Mouse (Mus musculus): ENCODE measurements at regions not wholly inside any gene's neighbourhood (a gene's known extent, or its start where the extent isn't known, plus 50 kb on each side); places are given as distances from the start of the nearest gene placed in this dataset.
A peak's percentile ranks its signal among the peaks of the same experiment; 100 is the strongest.

DNA sequence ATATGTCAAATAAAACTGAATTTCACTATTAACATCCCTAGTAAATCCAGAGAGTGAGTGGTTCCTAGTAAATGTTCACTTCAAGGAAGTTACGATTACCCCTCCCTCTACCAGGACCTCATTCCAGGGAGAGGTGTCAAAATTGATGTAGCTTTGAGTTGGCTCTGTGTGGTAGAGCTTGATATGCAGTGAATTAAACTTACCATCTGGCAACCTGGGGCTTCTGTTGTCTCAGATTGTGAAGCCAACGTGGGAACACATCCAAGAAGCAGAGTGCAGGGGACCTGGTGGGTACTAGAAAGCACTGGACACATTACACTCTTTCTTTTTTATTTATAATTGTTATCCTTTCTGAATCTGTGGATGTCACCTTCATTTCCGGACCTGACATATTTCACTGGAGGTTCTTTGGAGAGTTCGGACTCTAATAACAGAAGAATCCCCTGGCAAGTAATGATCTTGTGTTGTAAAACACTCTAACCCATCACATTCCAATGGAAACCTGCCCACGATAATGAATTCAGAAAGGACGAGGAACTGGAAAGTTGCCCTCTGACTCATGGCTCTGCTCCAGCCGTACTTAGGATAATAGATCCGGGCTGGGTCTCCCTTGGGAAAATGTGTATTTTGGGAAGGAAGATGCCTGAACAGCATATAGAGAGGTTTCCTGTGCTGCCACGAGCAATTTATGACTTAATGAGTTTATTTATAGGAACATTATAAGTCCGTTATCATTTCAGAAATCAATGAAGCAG, 295.8 kb downstream of the Plk2 start:
- H3K9ac ChIP-seq = no peak overlapping the region

DNA sequence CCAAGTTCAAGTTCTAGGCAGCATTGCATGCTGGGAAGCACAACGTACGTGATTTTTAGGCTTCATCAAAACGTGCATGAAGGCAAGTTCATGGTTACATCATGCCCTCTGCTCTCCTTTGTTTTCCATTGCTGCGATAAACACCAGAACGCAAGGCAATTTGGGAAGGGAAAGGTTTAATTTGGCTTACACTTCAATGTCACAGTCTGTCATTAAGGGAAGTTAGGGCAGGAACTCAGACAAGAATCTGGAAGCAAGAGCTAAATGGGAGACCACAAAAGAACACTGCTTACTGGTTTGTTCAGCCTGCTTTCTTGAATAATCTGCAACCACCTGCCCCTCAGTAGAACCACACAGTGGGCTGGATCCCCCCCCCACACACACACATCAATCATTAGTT, 297.9 kb downstream of the Plk2 start:
- Histone ChIP-seq H3K27me3 (no peaks in the 10 kb centered on the region), H3K9me3 (replicated peaks) (no peaks in the 10 kb centered on the region), H3K9ac (no peak overlapping the region), H3K4me2 (no peak overlapping the region), H3K36me3 (no peaks in the 10 kb centered on the region), H3K4me3 (no peak overlapping the region), H3K27ac (peak overlapping the region; percentile 9; the same call in 1 of the 2 replicates), H3K4me1 (replicated peaks) (peaks cover 43% of the 10 kb centered on the region)
- no peak for ATAC-seq (replicated peaks; ENCODE audit: insufficient number of reproducible peaks, insufficient read depth, low FRiP score, low read depth)
- WGBS = 63% methylated on average over 5 of the region's 5 CpGs

More for the DNA sequence above, 295.8 kb downstream of the Plk2 start:
- 19% methylated on average over 10 of the region's 10 CpGs for WGBS
- Histone ChIP-seq H3K4me1 (replicated peaks) (peaks cover 29% of the 10 kb centered on the region), H3K27me3 (no peaks in the 10 kb centered on the region), H3K9me3 (replicated peaks) (no peaks in the 10 kb centered on the region), H3K27ac (peak overlapping the region; percentile 75), H3K4me3 (no peak overlapping the region), H3K4me2 (peak overlapping the region; percentile 24), H3K36me3 (no peaks in the 10 kb centered on the region)
- no peak for ATAC-seq (replicated peaks; ENCODE audit: insufficient number of reproducible peaks, insufficient read depth, low FRiP score, low read depth)

DNA sequence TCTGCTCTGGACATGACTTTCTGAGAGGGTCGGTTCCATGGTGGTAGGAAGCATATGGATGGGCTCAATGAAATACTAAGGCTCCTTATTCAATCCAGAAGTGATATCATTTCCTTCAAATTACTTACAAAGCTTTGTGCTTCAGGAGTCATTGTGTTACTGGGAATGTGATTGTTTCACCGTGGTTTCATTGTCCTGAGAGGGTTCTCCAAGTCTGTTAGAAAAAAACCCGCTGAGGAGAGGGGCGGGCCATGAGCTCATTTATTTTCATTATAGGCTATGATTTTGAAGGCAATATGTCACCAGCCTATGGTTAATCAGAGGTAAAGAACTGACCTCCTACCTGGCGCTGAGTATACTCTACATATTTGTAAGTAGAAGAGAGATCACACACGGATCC, 300.0 kb downstream of the Plk2 start:
- H3K9ac ChIP-seq = no peak overlapping the region
- no peak for ATAC-seq (replicated peaks; ENCODE audit: insufficient number of reproducible peaks, insufficient read depth, low FRiP score, low read depth)
- no peaks in the 10 kb centered on the region for H3K27me3 ChIP-seq
- H3K4me3 ChIP-seq = no peak overlapping the region
- H3K27ac ChIP-seq = no peak overlapping the region
- H3K9me3 ChIP-seq (replicated peaks) = no peaks in the 10 kb centered on the region
- peaks cover 43% of the 10 kb centered on the region for H3K4me1 ChIP-seq (replicated peaks)
- H3K36me3 ChIP-seq = no peaks in the 10 kb centered on the region
- no peak overlapping the region for H3K4me2 ChIP-seq
- 68% methylated on average over 6 of the region's 6 CpGs for WGBS

DNA sequence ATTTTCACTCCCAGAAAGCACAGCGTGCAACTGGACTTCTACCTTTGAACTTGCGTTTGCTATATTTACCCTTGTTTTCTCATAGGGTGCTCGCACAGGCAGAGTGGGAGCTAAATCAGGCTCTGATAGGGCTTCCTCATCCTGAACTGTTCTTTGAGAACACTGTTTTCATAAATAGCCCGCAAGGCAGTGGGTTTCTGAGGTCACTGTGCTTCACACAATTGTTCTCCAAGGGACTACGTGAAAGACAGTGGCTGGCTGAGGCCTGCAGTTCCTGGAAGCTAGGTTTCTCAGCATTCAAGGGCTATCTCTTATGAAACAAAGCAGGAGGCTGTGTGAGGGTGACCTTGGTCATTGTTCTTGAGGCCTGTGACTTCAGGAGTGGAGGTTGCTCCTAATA, 301.7 kb downstream of the Plk2 start:
- Histone ChIP-seq H3K27ac (peak overlapping the region; percentile 91), H3K27me3 (no peaks in the 10 kb centered on the region), H3K4me3 (no peak overlapping the region), H3K4me1 (replicated peaks) (peaks cover 26% of the 10 kb centered on the region), H3K36me3 (no peaks in the 10 kb centered on the region), H3K4me2 (no peak overlapping the region), H3K9ac (no peak overlapping the region), H3K9me3 (replicated peaks) (no peaks in the 10 kb centered on the region)
- 28% methylated on average over 5 of the region's 5 CpGs for WGBS
- ATAC-seq (replicated peaks; ENCODE audit: insufficient number of reproducible peaks, insufficient read depth, low FRiP score, low read depth) = peak; percentile 89

DNA sequence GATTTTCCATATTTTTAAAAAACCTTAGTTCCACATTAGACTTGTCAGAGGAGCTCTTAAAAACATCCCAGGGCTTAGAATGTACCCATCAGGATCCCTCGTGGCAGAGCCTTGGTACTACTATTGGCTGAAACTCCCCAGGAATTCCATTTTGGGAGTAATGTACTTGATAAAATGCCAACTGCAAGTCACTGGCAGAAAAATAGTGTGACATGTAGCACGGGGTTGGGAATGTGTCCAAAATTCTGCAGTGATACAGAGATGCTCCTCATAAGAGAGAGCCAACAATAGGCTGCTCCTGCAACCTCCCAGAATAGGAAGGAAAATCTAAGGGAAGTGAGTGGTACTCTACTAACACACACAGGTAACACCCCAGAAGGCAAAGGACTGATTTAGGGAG, 309.4 kb downstream of the Plk2 start:
- H3K36me3 ChIP-seq = no peaks in the 10 kb centered on the region
- ATAC-seq (replicated peaks; ENCODE audit: insufficient number of reproducible peaks, insufficient read depth, low FRiP score, low read depth) = peak; percentile 62
- H3K27ac ChIP-seq = no peak overlapping the region
- no peak overlapping the region for H3K4me3 ChIP-seq
- H3K9ac ChIP-seq = no peak overlapping the region
- no peaks in the 10 kb centered on the region for H3K9me3 ChIP-seq (replicated peaks)
- no peaks in the 10 kb centered on the region for H3K27me3 ChIP-seq
- H3K4me1 ChIP-seq (replicated peaks) = peaks cover 7% of the 10 kb centered on the region
- WGBS = 27% methylated on average over 2 of the region's 2 CpGs
- no peak overlapping the region for H3K4me2 ChIP-seq

DNA sequence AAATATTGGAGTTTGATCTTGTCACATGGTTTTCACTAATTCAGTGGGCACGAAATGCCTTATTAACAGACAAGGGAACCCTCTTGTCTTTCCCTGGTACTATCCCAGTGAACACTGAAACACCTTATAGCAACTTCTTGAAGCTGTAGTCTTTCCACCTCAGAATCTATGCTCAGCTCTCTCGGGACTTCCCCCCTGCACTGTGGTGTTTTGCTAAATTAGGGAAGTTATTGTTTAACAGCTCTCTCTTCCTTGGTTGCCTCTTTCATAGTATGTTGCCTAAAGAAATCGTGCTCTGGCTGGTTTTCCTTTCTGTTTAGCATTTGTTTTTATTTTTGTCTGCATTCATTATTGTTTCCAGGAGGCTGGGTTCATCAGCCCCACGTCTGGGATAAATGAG, 316.0 kb downstream of the Plk2 start:
- H3K27me3 ChIP-seq = no peaks in the 10 kb centered on the region
- no peaks in the 10 kb centered on the region for H3K9me3 ChIP-seq (replicated peaks)
- H3K27ac ChIP-seq = no peak overlapping the region
- no peaks in the 10 kb centered on the region for H3K36me3 ChIP-seq
- H3K4me2 ChIP-seq = no peak overlapping the region
- H3K9ac ChIP-seq = no peak overlapping the region
- ATAC-seq (replicated peaks; ENCODE audit: insufficient number of reproducible peaks, insufficient read depth, low FRiP score, low read depth) = no peak
- no peaks in the 10 kb centered on the region; the same call in 1 of the 2 replicates for H3K4me1 ChIP-seq (replicated peaks)
- WGBS = 70% methylated on average over 4 of the region's 4 CpGs
- no peak overlapping the region for H3K4me3 ChIP-seq

DNA sequence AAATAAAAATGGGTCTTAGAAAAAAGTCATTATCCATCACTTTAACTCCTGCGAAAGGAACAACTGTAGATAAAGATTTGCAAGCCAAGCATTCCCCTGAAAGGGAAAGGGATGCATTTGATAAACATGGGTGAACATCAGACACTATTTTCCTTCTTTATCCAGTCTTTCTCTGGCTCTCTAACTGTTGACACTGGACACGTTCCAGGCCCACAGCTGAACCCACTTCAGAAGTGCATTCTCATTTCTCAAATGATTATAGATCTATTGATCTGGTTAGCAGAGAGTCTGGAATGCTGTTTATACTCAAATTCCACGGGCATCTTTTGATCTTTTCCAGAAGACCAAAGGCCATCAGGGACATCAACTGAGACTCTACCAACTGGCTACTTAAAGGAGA, 317.7 kb downstream of the Plk2 start:
- H3K27me3 ChIP-seq = no peaks in the 10 kb centered on the region
- ATAC-seq (replicated peaks; ENCODE audit: insufficient number of reproducible peaks, insufficient read depth, low FRiP score, low read depth) = no peak
- no peak overlapping the region for H3K9ac ChIP-seq
- no peak overlapping the region for H3K4me3 ChIP-seq
- H3K9me3 ChIP-seq (replicated peaks) = no peaks in the 10 kb centered on the region
- no peak overlapping the region for H3K27ac ChIP-seq
- H3K4me2 ChIP-seq = no peak overlapping the region
- WGBS = 25% methylated on average over 3 of the region's 3 CpGs
- H3K36me3 ChIP-seq = no peaks in the 10 kb centered on the region
- no peaks in the 10 kb centered on the region; the same call in 1 of the 2 replicates for H3K4me1 ChIP-seq (replicated peaks)

DNA sequence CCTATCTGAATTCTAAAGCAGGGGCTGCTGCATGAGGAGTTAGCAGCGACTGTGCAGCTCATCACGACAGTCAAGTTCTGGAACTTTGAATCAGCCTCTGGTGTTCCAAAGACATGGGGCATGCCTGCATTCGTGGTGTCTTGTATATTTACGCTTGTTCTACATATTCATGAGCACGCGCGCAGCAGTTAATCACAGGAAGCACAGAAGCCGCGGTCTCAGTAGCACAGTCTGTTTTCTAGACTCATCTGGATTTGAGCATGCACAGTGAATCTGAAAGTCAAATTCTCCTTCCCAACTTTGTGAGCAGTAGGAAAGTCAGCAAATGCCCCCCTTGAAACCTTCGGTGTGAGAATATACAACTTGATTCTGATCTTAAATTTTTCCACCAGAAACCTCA, 327.3 kb downstream of the Plk2 start:
- no peaks in the 10 kb centered on the region for H3K36me3 ChIP-seq
- no peak overlapping the region for H3K9ac ChIP-seq
- no peaks in the 10 kb centered on the region for H3K27me3 ChIP-seq
- WGBS = 87% methylated on average over 10 of the region's 10 CpGs
- H3K27ac ChIP-seq = no peak overlapping the region
- H3K4me1 ChIP-seq (replicated peaks) = 0 out of 2 replicates have a peak, but pooled peaks cover 7% of the 10 kb centered on the region
- no peak overlapping the region for H3K4me3 ChIP-seq
- no peak overlapping the region for H3K4me2 ChIP-seq
- H3K9me3 ChIP-seq (replicated peaks) = no peaks in the 10 kb centered on the region
- no peak for ATAC-seq (replicated peaks; ENCODE audit: insufficient number of reproducible peaks, insufficient read depth, low FRiP score, low read depth)

DNA sequence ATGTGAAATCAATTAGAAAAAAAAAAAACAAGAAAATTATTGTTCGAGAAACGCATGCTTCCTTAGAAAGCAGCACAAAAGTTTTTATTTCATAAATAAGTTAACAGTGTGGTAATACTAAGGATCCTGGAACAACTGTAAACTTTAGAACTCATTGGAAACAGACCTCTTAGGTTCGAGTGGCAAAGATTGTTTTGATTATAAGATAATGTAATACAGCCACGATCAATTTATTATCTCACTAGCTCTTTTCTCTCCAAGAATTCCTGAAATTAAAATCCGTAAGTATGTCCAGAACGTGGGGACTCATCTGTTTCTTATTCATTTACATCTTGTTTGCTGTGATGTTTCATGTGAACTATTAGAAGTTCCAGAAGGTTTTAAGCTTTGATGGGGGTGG, 327.9 kb downstream of the Plk2 start:
- H3K9ac ChIP-seq = no peak overlapping the region
- H3K36me3 ChIP-seq = no peaks in the 10 kb centered on the region
- H3K27ac ChIP-seq = no peak overlapping the region
- no peaks in the 10 kb centered on the region for H3K27me3 ChIP-seq
- no peak overlapping the region for H3K4me2 ChIP-seq
- no peak for ATAC-seq (replicated peaks; ENCODE audit: insufficient number of reproducible peaks, insufficient read depth, low FRiP score, low read depth)
- no peak overlapping the region for H3K4me3 ChIP-seq
- H3K9me3 ChIP-seq (replicated peaks) = no peaks in the 10 kb centered on the region
- WGBS = 76% methylated on average over 6 of the region's 6 CpGs
- 0 out of 2 replicates have a peak, but pooled peaks cover 7% of the 10 kb centered on the region for H3K4me1 ChIP-seq (replicated peaks)

DNA sequence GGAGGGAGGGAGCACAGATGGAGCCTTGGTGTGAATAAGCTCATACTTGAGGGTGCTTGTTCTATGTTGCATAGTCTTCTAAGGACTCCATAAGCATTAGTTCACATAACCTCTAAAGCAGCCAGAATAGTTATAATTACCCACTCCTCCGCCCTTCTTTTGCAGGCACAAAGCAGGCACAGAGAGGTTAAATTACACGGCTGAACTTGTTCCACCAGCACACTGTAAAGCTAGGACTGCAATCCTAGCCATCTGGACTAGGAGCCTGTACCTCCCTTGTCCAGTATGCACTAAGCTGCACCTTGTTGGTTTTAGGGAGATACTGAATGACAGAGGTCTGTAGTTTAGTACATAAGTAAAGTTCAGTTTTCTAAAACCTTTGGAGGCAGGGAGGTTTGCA, 330.0 kb downstream of the Plk2 start:
- H3K9ac ChIP-seq = no peak overlapping the region
- WGBS = 81% methylated on average over 2 of the region's 2 CpGs

DNA sequence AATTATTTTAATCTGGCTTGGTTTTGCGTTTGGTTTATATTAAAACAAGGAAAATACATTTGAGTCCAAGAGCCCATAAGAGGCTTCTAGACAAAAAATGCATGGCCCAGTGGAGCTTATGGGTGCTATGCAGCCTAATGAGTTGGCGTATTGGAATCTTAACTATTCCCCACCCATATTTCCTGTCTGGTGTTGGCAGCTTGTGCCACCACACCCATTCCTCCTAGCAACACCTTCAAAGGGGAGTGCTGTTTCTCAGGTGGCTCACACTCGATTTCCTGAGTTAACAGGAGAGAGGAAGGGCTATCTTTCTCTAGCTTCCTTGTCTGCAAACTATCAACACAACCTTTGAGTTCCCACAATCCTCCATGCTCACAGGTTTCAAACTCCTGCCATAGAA, 331.0 kb downstream of the Plk2 start:
- 62% methylated on average over 3 of the region's 3 CpGs for WGBS
- H3K4me1 ChIP-seq (replicated peaks) = 0 out of 2 replicates have a peak, but pooled peaks cover 7% of the 10 kb centered on the region
- H3K9me3 ChIP-seq (replicated peaks) = no peaks in the 10 kb centered on the region
- H3K4me2 ChIP-seq = no peak overlapping the region
- H3K27me3 ChIP-seq = no peaks in the 10 kb centered on the region
- H3K4me3 ChIP-seq = no peak overlapping the region
- no peak overlapping the region for H3K9ac ChIP-seq
- ATAC-seq (replicated peaks; ENCODE audit: insufficient number of reproducible peaks, insufficient read depth, low FRiP score, low read depth) = no peak
- no peak overlapping the region for H3K27ac ChIP-seq
- H3K36me3 ChIP-seq = no peaks in the 10 kb centered on the region

More for the DNA sequence above, 330.0 kb downstream of the Plk2 start:
- H3K27me3 ChIP-seq = no peaks in the 10 kb centered on the region
- no peak for ATAC-seq (replicated peaks; ENCODE audit: insufficient number of reproducible peaks, insufficient read depth, low FRiP score, low read depth)
- H3K27ac ChIP-seq = no peak overlapping the region
- no peak overlapping the region for H3K4me2 ChIP-seq
- H3K36me3 ChIP-seq = no peaks in the 10 kb centered on the region
- 0 out of 2 replicates have a peak, but pooled peaks cover 7% of the 10 kb centered on the region for H3K4me1 ChIP-seq (replicated peaks)
- H3K4me3 ChIP-seq = no peak overlapping the region
- H3K9me3 ChIP-seq (replicated peaks) = no peaks in the 10 kb centered on the region

DNA sequence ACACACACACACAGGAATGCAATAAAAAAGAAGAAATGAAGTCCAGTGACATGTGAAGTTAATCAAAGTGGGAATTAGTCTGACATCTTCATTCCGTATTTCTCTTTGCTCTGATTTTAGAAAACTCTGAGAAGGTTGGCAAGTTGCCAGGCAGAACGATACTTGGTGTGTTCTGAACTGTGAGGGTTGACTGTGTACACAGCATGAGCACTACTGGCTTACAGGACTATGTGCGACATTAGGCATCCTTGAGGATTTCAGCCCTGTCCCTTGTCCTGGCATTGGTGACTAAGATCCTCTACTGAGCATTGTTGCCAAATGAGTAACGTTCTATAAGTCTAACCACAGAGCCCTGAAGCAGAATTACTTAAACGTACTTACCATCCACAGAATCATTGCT, 340.7 kb downstream of the Plk2 start:
- 45% methylated on average over 5 of the region's 5 CpGs for WGBS
- H3K4me1 ChIP-seq (replicated peaks) = no peaks in the 10 kb centered on the region
- ATAC-seq (replicated peaks; ENCODE audit: insufficient number of reproducible peaks, insufficient read depth, low FRiP score, low read depth) = no peak

More for the DNA sequence above, 340.7 kb downstream of the Plk2 start:
- no peak overlapping the region for H3K4me3 ChIP-seq
- H3K9ac ChIP-seq = no peak overlapping the region
- H3K4me2 ChIP-seq = no peak overlapping the region
- no peaks in the 10 kb centered on the region for H3K9me3 ChIP-seq (replicated peaks)
- no peak overlapping the region for H3K27ac ChIP-seq
- H3K27me3 ChIP-seq = no peaks in the 10 kb centered on the region
- H3K36me3 ChIP-seq = no peaks in the 10 kb centered on the region
